Mouse (Mus musculus) limb, embryonic 15.5 days (tissue): ENCODE measurements around the gene Tmem274. TPM values are rescaled to one million over a fixed set of nuclear protein-coding genes. Genes with fewer than 3 reads are reported as not detected.
"Not testable (repeated sequence)": the region's sequence is repeated elsewhere in the genome, so short reads cannot be mapped to it uniquely, and the experiment has no call there.

Source experiments
- ATAC-seq: fragments of 200-750 bp; cut with Nextera tagmentation; 2 replicates; pipeline ENCODE4 v1.8.0; 2017; ENCODE audit warnings: low read depth, moderate TSS enrichment; ENCODE audit not compliant: insufficient number of reproducible peaks, low FRiP score, low TSS enrichment
- H3K27ac ChIP-seq: fragments of 300-500 bp; sonication (generic); 2 replicates; pipeline ENCODE4 v1.5.1; 2015; ENCODE audit warnings: moderate library complexity, mild to moderate bottlenecking, inconsistent platforms
- H3K27me3 ChIP-seq: fragments of 300-500 bp; sonication (generic); 2 replicates; pipeline ENCODE4 v1.6.1; 2015; ENCODE audit warnings: inconsistent platforms
- H3K36me3 ChIP-seq: fragments of 300-500 bp; sonication (generic); 2 replicates; pipeline ENCODE4 v1.6.1; 2015; ENCODE audit warnings: inconsistent platforms
- H3K4me1 ChIP-seq: fragments of 300-500 bp; sonication (generic); 2 replicates; pipeline ENCODE4 v1.6.1; 2015; ENCODE audit warnings: inconsistent platforms
- H3K4me2 ChIP-seq: fragments of 300-500 bp; sonication (generic); 2 replicates; pipeline ENCODE4 v1.6.1; 2015; ENCODE audit warnings: mild to moderate bottlenecking, inconsistent platforms
- H3K4me3 ChIP-seq: fragments of 300-500 bp; sonication (generic); 2 replicates; pipeline ENCODE4 v1.5.1; 2015; ENCODE audit warnings: mild to moderate bottlenecking, inconsistent platforms
- H3K9ac ChIP-seq: fragments of 300-500 bp; sonication (generic); 2 replicates; pipeline ENCODE4 v1.6.1; 2015; ENCODE audit warnings: inconsistent platforms
- H3K9me3 ChIP-seq: fragments of 300-500 bp; sonication (generic); 2 replicates; pipeline ENCODE4 v1.6.1; 2016; ENCODE audit warnings: inconsistent platforms
- WGBS: fragments of 180-500 bp; shearing (Covaris S2); methylation state at CpG from one replicate; pipeline ENCODE4 v1.1.7; 2015; 5-methylcytosine and 5-hydroxymethylcytosine counted together
- polyA plus RNA-seq: library from polyadenylated mRNA; unstranded; fragments of >200 nt; fragmentation: Nextera tagmentation; extraction: Ambion mirVana; gene quantifications from 2 replicates; pipeline ENCODE4 v1.2.1, GENCODE M21; 2015

The Tmem274 gene
- polyA plus RNA-seq = not detected in 2 replicates

DNA sequence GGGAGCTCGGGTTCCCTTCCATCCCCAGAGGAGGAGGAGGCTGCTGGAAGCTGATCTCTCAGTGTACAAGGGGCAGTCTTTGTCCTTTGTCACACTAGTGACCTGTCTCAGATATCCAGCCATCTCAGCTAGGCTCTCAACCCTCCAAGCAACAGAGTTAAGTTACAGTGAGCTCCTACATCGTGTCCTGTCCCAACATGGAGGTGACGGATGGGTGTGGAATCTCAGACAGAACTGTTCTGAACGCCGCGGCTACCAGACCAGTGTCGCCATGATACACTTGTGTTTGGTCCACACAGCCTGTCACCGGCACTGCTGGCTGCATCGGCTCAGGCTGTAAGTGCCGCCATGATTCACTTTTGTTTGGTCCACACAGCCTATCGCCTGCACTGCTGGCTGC, at the start of gene Tmem274:
Gene Tmem274 (plus strand): TSS at position 301 of the 400 bp plus-strand sequence.
- ATAC-seq = no peak
- WGBS = 85% methylated on average over 11 of the region's 11 CpGs
- H3K4me2 ChIP-seq = no peak within 1 kb of the TSS
- no peak within 1 kb of the TSS for H3K27ac ChIP-seq
- no peaks in the 10 kb centered on the region for H3K27me3 ChIP-seq
- H3K36me3 ChIP-seq = peaks cover 25% of the 10 kb centered on the region
- no peaks in the 10 kb centered on the region for H3K9me3 ChIP-seq
- H3K4me1 ChIP-seq = no peaks in the 10 kb centered on the region
- H3K9ac ChIP-seq = no peak within 1 kb of the TSS
- H3K4me3 ChIP-seq = no peak within 1 kb of the TSS

DNA sequence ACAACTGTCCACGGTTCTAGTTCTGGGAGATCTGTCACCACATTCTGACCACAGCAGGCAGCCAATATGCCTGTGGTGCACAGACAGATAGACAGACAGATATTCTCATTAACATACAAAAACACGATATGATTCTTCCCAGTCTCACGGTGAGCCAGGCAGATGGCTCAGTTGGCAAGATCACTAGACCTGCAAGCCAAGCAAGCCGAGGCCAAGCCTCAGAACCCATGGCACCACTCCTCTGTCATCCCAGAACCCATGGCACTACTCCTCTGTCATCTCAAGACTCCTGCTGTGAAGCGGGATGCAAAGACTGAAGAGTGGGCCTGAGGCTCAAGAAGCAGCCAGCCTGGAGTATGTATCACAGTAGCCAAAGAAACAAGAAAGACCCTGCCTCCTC, 47.6 kb upstream of the Tmem274 start:
- Histone ChIP-seq H3K4me1 (0 out of 2 replicates have a peak, but pooled peaks cover 3% of the 10 kb centered on the region), H3K9me3 (no peaks in the 10 kb centered on the region), H3K4me2 (no peak overlapping the region), H3K4me3 (no peak overlapping the region), H3K36me3 (no peaks in the 10 kb centered on the region), H3K27ac (no peak overlapping the region), H3K9ac (no peak overlapping the region), H3K27me3 (no peaks in the 10 kb centered on the region)
- WGBS = 81% methylated on average over 5 of the region's 5 CpGs
- no peak for ATAC-seq

DNA sequence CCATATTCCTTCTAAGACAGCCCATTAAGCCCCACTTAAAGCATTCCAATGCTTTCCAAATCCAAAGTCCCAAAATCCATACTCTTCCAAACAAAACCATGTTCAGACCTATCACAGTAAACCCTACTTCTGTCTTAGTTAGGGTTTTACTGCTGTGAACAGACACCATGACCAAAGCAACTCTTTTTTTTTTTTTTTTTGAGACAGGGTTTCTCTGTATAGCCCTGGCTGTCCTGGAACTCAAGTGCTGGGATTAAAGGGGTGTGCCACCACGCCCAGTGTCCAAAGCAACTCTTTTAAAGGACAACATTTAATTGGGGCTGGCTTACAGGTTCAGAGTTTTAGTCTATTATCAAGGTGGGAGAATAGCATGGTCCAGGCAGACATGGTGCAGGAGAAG, 45.3 kb upstream of the Tmem274 start:
- not testable (repeated sequence) for H3K4me2 ChIP-seq, H3K27me3 ChIP-seq, H3K27ac ChIP-seq, H3K36me3 ChIP-seq, H3K4me1 ChIP-seq, ATAC-seq, H3K9ac ChIP-seq, H3K9me3 ChIP-seq, H3K4me3 ChIP-seq
- 79% methylated on average over 1 of the region's 1 CpGs for WGBS

DNA sequence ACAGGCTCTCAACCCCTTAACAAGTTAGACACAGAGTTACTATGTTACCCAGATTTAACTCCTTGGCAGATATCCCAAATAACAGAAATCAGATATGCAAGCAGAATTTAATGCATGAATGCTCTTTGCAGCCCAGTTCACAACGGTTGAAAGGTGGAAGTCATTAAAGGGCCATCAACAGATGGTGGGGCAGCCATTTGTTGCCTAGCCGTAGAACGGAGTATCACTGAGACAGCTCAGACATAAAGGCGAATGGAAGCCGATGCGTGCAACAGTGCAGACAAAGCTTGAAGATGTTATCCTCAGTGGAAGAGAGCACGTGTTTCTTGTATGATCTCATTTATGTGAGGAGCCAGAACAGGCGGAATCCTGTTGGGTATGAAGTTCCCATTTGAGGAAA, 36.6 kb upstream of the Tmem274 start:
- 45% methylated on average over 8 of the region's 8 CpGs for WGBS
- Histone ChIP-seq H3K4me2 (no peak overlapping the region), H3K4me1 (peaks cover 19% of the 10 kb centered on the region; the same call in 1 of the 2 replicates), H3K4me3 (no peak overlapping the region), H3K27ac (no peak overlapping the region), H3K36me3 (no peaks in the 10 kb centered on the region), H3K9me3 (no peaks in the 10 kb centered on the region), H3K9ac (no peak overlapping the region), H3K27me3 (no peaks in the 10 kb centered on the region)
- ATAC-seq = 0 out of 2 replicates have a peak, but pooled peaks have one; percentile 32

DNA sequence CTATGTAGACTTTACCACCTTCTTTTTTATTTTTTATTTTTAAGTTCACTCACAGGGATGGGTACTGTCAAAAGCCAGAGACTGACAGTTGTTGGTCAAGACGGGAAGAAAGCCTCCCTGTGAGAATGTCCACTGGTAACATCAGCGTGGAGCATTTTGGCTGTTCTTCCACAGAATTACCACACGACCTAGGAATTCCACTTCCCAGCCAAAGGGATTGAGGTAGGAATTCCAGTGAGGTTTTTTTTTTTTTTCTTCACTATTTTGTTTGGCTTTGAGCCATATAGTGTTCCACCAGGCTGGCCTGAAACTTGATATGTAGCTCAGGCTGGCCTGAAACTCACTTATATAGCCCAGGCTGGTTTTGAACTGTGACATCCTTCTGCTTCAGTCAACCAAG, 34.7 kb upstream of the Tmem274 start:
- ATAC-seq = no peak
- H3K9ac ChIP-seq = no peak overlapping the region
- no peaks in the 10 kb centered on the region for H3K36me3 ChIP-seq
- H3K9me3 ChIP-seq = no peaks in the 10 kb centered on the region
- no peak overlapping the region for H3K4me2 ChIP-seq
- peak overlapping the region; percentile 28 for H3K27ac ChIP-seq
- H3K4me1 ChIP-seq = peaks cover 27% of the 10 kb centered on the region; the same call in 1 of the 2 replicates
- 26% methylated on average over 3 of the region's 3 CpGs for WGBS
- H3K4me3 ChIP-seq = no peak overlapping the region
- H3K27me3 ChIP-seq = no peaks in the 10 kb centered on the region

DNA sequence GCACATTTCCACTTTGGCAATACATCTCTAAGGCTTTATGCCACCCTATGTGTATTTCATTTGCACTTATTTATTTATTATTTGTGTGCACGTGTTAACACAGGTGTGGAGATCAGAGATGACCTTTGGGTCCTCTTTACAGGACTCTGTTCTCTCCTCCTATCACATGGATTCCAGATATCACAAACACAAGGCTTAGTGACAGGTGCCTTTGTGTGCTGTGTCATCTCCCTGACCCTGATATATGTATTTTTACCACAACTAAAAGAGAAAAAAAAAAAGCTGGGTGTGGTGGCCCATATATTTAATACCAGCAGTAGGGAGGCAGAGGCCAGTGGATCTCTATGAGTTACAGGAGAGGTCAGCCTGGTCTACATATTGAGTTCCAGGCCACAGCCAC, 32.7 kb upstream of the Tmem274 start:
- ATAC-seq = no peak
- Histone ChIP-seq H3K4me2 (no peak overlapping the region), H3K27ac (peak overlapping the region; percentile 95; the same call in 1 of the 2 replicates), H3K9me3 (no peaks in the 10 kb centered on the region), H3K27me3 (no peaks in the 10 kb centered on the region), H3K9ac (no peak overlapping the region), H3K4me1 (peaks cover 27% of the 10 kb centered on the region; the same call in 1 of the 2 replicates), H3K4me3 (no peak overlapping the region), H3K36me3 (no peaks in the 10 kb centered on the region)
- WGBS = 66% methylated on average over 1 of the region's 1 CpGs

DNA sequence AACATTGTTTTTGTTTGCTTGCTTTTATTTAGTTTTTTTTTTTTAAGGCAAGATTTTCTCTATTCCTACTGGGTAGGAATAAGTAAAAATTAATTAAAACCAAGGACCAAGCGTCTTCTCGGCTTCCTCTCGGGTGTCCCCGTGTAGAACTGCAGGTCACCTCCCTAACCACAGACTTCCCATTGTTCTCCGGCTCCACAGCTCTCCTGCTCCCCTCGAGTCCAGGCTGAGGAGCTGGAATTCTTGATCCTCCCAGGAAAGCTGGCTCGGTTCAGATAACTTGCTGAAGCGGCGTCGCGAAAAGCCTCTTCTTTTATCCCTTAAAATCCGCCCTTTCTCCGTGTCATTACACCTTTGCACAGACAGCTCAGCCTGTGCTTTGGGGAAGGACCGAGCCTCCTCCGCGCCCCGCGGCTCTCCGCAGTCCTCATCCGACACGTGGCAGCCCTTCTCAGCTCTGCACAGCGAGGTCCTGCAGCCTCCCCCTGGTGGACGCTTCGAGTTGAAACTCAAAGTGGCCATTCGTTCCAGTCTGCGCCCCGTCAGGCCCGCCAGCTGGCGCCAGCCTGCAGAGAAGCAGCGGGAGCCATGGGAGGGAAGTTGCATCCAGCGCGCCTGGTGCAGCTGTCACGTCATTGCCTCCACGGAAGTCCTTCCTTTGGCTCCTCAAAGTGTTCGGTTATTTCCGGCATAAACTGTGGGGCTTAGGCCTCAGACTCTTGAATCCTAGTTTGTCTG, 32.0 kb upstream of the Tmem274 start:
- Histone ChIP-seq H3K9ac (peak overlapping the region; percentile 47), H3K4me1 (peaks cover 27% of the 10 kb centered on the region; the same call in 1 of the 2 replicates), H3K36me3 (no peaks in the 10 kb centered on the region), H3K27ac (peak overlapping the region; percentile 95), H3K27me3 (no peaks in the 10 kb centered on the region), H3K4me2 (peak overlapping the region; percentile 65), H3K9me3 (no peaks in the 10 kb centered on the region), H3K4me3 (peak overlapping the region; percentile 37)
- ATAC-seq = peak; percentile 93
- WGBS = under 1% methylated on average over 36 of the region's 36 CpGs

DNA sequence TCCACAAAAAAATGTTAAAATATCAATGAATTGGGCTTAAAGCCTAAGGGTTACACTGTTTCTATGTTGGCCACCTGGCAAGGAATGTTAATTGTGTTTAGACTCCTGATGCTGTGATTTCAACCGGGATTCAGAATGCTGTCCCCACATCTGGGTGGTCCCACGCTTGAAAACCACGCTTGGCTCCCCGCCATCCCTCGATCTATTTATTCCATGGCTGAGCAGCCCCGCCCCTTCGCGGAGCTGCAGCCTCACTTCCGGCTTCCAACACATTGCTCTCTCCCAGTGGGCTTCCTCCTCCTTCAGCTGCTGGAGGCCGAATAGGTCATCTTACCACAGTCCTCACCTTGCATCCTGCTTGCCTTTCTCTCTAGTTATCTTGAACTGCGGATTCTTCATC, 31.3 kb upstream of the Tmem274 start:
- Histone ChIP-seq H3K27ac (peak overlapping the region; percentile 95), H3K9ac (no peak overlapping the region), H3K4me2 (peak overlapping the region; percentile 65), H3K4me3 (peak overlapping the region; percentile 37; the same call in 1 of the 2 replicates), H3K9me3 (no peaks in the 10 kb centered on the region), H3K27me3 (no peaks in the 10 kb centered on the region), H3K36me3 (no peaks in the 10 kb centered on the region), H3K4me1 (peaks cover 22% of the 10 kb centered on the region; the same call in 1 of the 2 replicates)
- no peak for ATAC-seq
- 5% methylated on average over 11 of the region's 11 CpGs for WGBS

DNA sequence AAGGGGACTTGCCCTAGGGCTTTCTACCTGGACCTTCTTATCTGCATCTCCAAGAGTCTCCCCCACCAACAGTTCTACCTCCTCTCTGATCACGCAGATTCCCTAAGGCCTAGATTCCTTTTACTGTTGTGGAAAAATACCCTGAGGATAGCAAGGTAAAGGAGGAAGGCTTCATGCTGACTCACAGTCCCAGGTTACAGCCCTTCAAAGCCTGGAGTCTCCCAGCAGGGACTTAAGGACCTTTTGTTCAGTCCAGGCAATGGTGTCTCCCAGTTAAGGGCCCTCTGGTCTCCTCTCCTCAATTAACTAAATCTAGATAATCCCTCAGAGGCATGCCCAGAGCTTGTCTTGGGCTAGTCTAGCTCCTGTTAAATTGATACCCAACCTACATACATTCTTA, 30.9 kb upstream of the Tmem274 start:
- Histone ChIP-seq H3K4me3 (no peak overlapping the region), H3K27me3 (no peaks in the 10 kb centered on the region), H3K27ac (peak overlapping the region; percentile 95), H3K9me3 (no peaks in the 10 kb centered on the region), H3K36me3 (no peaks in the 10 kb centered on the region), H3K9ac (no peak overlapping the region), H3K4me1 (peaks cover 19% of the 10 kb centered on the region; the same call in 1 of the 2 replicates), H3K4me2 (peak overlapping the region; percentile 65)
- no peak for ATAC-seq
- WGBS = 58% methylated on average over 1 of the region's 1 CpGs

DNA sequence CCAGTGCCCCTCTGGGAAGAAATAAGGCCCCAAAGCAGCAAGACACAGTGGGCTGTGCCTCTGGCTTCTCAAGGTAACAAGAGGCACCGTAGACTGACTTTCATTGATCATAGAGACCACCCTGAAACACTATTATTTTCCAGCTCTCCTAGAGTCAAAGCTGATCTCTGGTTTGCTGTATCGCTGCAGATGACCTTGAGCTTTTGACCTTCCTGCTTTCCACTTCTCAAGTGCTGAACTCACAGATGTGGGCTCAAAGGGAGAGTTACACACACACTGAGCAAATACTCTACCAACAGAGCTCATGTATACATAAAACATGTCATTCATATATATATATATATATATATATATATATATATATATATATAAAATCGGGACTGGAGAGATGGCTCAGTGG, 26.5 kb upstream of the Tmem274 start:
- H3K36me3 ChIP-seq = no peaks in the 10 kb centered on the region
- H3K27ac ChIP-seq = no peak overlapping the region
- H3K4me3 ChIP-seq = no peak overlapping the region
- no peak overlapping the region for H3K4me2 ChIP-seq
- WGBS = 81% methylated on average over 3 of the region's 3 CpGs
- H3K4me1 ChIP-seq = peaks cover 7% of the 10 kb centered on the region; the same call in 1 of the 2 replicates
- no peaks in the 10 kb centered on the region for H3K27me3 ChIP-seq
- H3K9ac ChIP-seq = no peak overlapping the region
- H3K9me3 ChIP-seq = no peaks in the 10 kb centered on the region
- no peak for ATAC-seq

DNA sequence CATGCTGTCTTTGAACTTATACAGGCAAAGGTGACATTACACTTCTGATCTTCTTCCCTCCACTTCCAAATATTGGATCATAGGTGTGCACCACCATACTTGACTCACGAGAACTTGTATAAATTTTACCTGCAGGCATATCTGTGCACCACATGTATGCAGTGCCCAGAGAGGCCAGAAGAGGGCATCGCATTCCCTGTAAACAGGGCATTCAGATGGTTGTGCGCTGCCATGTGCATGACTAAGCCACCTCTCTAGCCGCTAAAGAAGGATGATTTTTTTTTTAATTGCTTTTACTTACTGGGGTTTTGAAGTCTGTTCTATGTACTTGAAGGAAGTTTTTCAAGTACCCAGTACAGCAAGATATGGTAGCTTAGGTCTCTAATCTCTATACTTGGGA, 23.5 kb upstream of the Tmem274 start:
- no peak overlapping the region for H3K27ac ChIP-seq
- no peak overlapping the region for H3K9ac ChIP-seq
- 79% methylated on average over 4 of the region's 4 CpGs for WGBS
- no peak overlapping the region for H3K4me2 ChIP-seq
- no peak for ATAC-seq
- no peaks in the 10 kb centered on the region for H3K4me1 ChIP-seq
- no peak overlapping the region for H3K4me3 ChIP-seq
- H3K27me3 ChIP-seq = no peaks in the 10 kb centered on the region
- no peaks in the 10 kb centered on the region for H3K9me3 ChIP-seq
- no peaks in the 10 kb centered on the region for H3K36me3 ChIP-seq

DNA sequence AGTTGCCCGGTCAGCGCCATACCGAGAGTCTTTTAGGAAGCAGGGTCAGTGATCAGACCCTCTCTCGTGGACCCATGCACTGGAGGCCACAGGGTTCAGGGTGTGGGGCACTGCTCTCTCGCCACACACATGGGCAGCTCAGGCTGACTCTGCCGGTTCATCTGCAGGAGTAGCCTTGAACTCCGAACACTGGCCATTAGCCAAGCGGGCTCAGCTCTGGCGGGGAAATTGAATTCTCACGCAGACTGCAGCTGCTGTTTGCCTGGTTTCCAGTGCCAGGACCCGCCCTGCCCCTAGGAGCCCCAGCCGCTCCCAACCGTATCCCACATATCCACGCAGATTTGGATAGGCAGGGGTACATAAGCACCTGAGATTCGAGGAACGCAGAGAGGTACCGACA, 22.9 kb upstream of the Tmem274 start:
- Histone ChIP-seq H3K27ac (no peak overlapping the region), H3K36me3 (no peaks in the 10 kb centered on the region), H3K4me2 (no peak overlapping the region), H3K4me3 (no peak overlapping the region), H3K9me3 (no peaks in the 10 kb centered on the region), H3K27me3 (no peaks in the 10 kb centered on the region), H3K9ac (no peak overlapping the region), H3K4me1 (no peaks in the 10 kb centered on the region)
- ATAC-seq = no peak
- WGBS = 80% methylated on average over 17 of the region's 17 CpGs
